Mouse (Mus musculus) E14TG2a.4 (cell line): ENCODE results near the gene Osm.

Experiments used
- CTCF ChIP-seq: conservative IDR thresholded peaks from 2 replicates; pipeline ENCODE4 v1.5.1; 2014; ENCODE audit warnings: low read length
- POU5F1 ChIP-seq: IDR thresholded peaks from 2 replicates; pipeline ENCODE4 v1.6.1; 2014; ENCODE audit warnings: low read length, borderline replicate concordance

DNA sequence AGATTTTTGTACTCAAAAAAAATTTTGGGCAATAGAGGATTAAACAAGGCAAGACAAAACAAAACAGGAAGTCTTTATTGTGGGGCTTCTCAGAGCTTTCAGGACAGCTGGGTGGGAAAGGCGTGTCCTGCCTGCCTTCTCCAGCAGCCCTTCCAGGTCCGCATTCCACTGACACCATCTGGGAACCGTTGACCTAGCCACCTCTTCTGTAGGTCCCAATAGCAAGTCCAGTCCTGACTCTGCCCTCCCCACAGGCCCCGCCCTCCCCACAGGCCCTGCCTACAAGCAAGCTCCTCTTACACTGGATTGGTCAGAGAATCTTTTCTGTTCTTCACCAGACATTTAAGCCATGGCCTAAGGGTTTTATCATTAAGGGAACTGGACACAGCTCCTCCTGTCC lies 47.4 kb downstream of the Osm start:
- TF ChIP-seq CTCF: no peak
- no peak for TF ChIP-seq POU5F1
